ENCODE assay signal across 16 mouse cellular contexts in the genomic region with DNA sequence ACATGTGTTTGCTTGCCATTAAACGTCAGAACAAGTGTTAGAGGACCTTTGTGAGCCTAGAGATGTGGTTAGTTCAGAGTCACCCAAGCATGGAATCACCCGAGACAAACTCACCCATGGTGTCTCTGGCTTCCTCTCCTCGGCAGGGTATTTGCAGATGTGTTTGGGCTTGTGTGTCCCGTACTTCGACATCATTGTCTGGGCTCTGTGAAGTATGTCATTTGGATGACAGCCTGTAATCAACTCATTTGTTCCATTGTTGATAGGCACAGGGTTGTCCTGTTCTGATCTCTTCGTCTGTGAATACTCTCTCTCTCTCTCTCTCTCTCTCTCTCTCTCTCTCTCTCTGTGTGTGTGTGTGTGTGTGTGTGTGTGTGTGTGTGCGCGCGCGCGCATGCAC.
"Had no signal": no experiment of that assay in that cellular context is flagged by ENCODE, and none has a peak within 500 bp of the region (broad histone marks: within the 10 kb centered on the region; RNA-seq: fewer than 3 reads in every experiment).

No protein-coding gene starts in this region.

- H3K4me2 ChIP-seq: liver, embryonic 11.5 days; lung, embryonic 14.5 days; midbrain, embryonic 12.5 days; midbrain, embryonic 15.5 days; neural tube, embryonic 12.5 days; neural tube, embryonic 15.5 days had no signal

- H3K9me3 ChIP-seq: midbrain, embryonic 12.5 days; midbrain, embryonic 15.5 days; neural tube, embryonic 12.5 days; neural tube, embryonic 15.5 days had no signal

- DNase-seq: kidney, postnatal 36 days; layer of hippocampus, postnatal 36 days; liver, postnatal 0 days; lung, embryonic 14.5 days; thymus, adult 18-20 months; thymus, postnatal 36 days had no signal

- H3K36me3 ChIP-seq: midbrain, embryonic 12.5 days; midbrain, embryonic 15.5 days; neural tube, embryonic 12.5 days; neural tube, embryonic 15.5 days had no signal

- ATAC-seq: liver, postnatal 0 days; lung, postnatal 0 days; midbrain, embryonic 15.5 days had no signal

- H3K4me3 ChIP-seq: left cerebral cortex, adult 2 months; midbrain, embryonic 12.5 days; midbrain, embryonic 15.5 days; neural tube, embryonic 12.5 days; neural tube, embryonic 15.5 days had no signal

- H3K9ac ChIP-seq: liver, embryonic 14.5 days; liver, postnatal 0 days; lung, embryonic 14.5 days; midbrain, embryonic 12.5 days; midbrain, embryonic 15.5 days; neural tube, embryonic 12.5 days; neural tube, embryonic 15.5 days had no signal

- H3K27me3 ChIP-seq: midbrain, embryonic 15.5 days; neural tube, embryonic 12.5 days; neural tube, embryonic 15.5 days had no signal

- H3K27ac ChIP-seq: kidney, postnatal 0 days; left cerebral cortex, adult 2 months; liver, embryonic 14.5 days; macrophage; midbrain, embryonic 12.5 days; midbrain, embryonic 15.5 days; neural tube, embryonic 12.5 days; neural tube, embryonic 15.5 days had no signal
